ENCODE assay signal across 8 mouse cellular contexts in the genomic region with DNA sequence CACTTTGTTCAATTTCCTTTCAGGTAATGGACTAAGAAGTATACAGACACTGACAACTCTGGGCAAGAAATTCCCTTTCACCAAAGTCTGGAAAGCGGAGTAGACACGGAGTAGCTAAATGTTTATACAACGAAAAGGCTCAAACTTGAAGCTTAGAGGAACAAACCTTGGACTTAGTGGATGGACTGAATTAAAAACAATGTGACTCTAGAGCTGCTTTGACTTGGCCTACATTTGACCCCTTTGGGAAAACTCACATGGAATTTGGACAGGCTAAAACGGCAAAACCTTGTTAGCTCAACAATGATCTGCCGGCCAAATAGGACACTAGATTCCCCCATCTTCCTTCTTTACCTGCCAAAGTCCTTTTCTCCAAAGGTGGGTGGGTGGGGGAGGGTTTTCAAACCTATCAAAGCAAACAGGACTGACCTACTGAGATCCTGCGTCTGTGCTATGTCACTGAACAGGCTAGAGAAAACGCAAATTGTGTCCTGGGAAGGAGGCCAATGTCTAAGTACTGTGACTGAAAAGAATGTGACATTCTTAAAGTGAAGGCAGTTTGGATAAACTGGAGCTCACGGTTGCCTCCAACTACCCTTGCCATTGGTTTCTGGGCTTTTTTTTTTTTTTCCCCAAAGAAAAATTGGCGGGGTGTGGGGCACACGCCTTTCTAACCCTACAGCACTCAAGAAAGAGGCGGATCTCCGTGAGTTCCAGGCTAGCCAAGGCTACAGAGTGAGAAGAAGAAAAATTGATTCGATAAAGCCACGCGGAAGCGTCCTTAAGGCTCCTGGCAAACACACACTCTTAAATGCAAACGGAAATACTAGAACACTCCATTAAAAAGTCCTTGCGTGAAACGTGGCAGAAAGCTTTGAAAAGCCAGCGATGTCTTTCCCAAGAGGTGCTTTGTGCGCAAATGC. TPM values are rescaled to one million over a fixed set of nuclear protein-coding genes. Genes with fewer than 3 reads are reported as not detected.
DNase-seq lines count a peak whose midpoint lies in the region; ATAC-seq lines count a peak whose summit lies in the region.

No protein-coding gene starts in this region.

- H3K9ac ChIP-seq in embryonic facial prominence, embryonic 15.5 days = peak overlapping the region; percentile 73
- peak overlapping the region; percentile 79 for H3K9ac ChIP-seq in liver, embryonic 15.5 days
- peak overlapping the region; percentile 61 for H3K9ac ChIP-seq in stomach, embryonic 15.5 days

- no peak for ATAC-seq in erythroblast, adult 5-6 weeks (replicated peaks; ENCODE audit: low FRiP score, poor library complexity, severe bottlenecking)
- ATAC-seq in embryonic facial prominence, embryonic 15.5 days (ENCODE audit: insufficient number of reproducible peaks, low FRiP score, low TSS enrichment, low read depth) = no peak
- no peak for ATAC-seq in liver, embryonic 15.5 days (ENCODE audit: insufficient read depth)
- no peak for ATAC-seq in stomach, embryonic 15.5 days (ENCODE audit: insufficient read depth, low FRiP score, low read depth)

- H3K27ac ChIP-seq in embryonic facial prominence, embryonic 15.5 days (replicated peaks) = peak overlapping the region; percentile 98
- H3K27ac ChIP-seq in liver, embryonic 15.5 days (replicated peaks) = peak overlapping the region; percentile 86
- peak overlapping the region; percentile 99 for H3K27ac ChIP-seq in stomach, embryonic 15.5 days

- H3K36me3 ChIP-seq in erythroblast, embryonic 14.5 days (ENCODE audit: control insufficient read depth) = peaks cover 17% of the 10 kb centered on the region
- H3K36me3 ChIP-seq in embryonic facial prominence, embryonic 15.5 days = no peaks in the 10 kb centered on the region; the same call in 1 of the 2 replicates
- peaks cover 14% of the 10 kb centered on the region for H3K36me3 ChIP-seq in liver, embryonic 15.5 days (replicated peaks)
- no peaks in the 10 kb centered on the region for H3K36me3 ChIP-seq in stomach, embryonic 15.5 days

- DNase-seq in induced T-regulatory cell, adult 2 months (ENCODE audit: low read depth) = peak; percentile 58
- no peak for DNase-seq in layer of hippocampus, adult 9-10 months (ENCODE audit: low spot score)
- no peak for DNase-seq in layer of hippocampus, adult 18-20 months (ENCODE audit: low spot score in 2 of 2)

- peaks cover 67% of the 10 kb centered on the region for H3K4me1 ChIP-seq in erythroblast, embryonic 14.5 days (ENCODE audit: control insufficient read depth)
- H3K4me1 ChIP-seq in embryonic facial prominence, embryonic 15.5 days = peaks cover 34% of the 10 kb centered on the region
- peaks cover 65% of the 10 kb centered on the region for H3K4me1 ChIP-seq in liver, embryonic 15.5 days (replicated peaks)
- H3K4me1 ChIP-seq in stomach, embryonic 15.5 days = peaks cover 33% of the 10 kb centered on the region

- H3K4me2 ChIP-seq in embryonic facial prominence, embryonic 15.5 days (replicated peaks) = peak overlapping the region; percentile 94
- peak overlapping the region; percentile 97 for H3K4me2 ChIP-seq in liver, embryonic 15.5 days
- H3K4me2 ChIP-seq in stomach, embryonic 15.5 days = peak overlapping the region; percentile 70

- 11% methylated on average over 21 of the region's 21 CpGs for WGBS in embryonic facial prominence, embryonic 15.5 days
- WGBS in liver, embryonic 15.5 days (ENCODE audit: insufficient replicate concordance) = 18% methylated on average over 21 of the region's 21 CpGs
- WGBS in stomach, embryonic 15.5 days = 6% methylated on average over 21 of the region's 21 CpGs

- peak overlapping the region; percentile 92 for H3K4me3 ChIP-seq in erythroblast, embryonic 14.5 days (replicated peaks)
- peak overlapping the region; percentile 73 for H3K4me3 ChIP-seq in embryonic facial prominence, embryonic 15.5 days (replicated peaks)
- H3K4me3 ChIP-seq in liver, embryonic 15.5 days (replicated peaks) = peak overlapping the region; percentile 83
- H3K4me3 ChIP-seq in stomach, embryonic 15.5 days (replicated peaks) = peak overlapping the region; percentile 83

- no peaks in the 10 kb centered on the region for H3K9me3 ChIP-seq in erythroblast, embryonic 14.5 days (ENCODE audit: control insufficient read depth, low read length)
- H3K9me3 ChIP-seq in embryonic facial prominence, embryonic 15.5 days (replicated peaks) = no peaks in the 10 kb centered on the region
- no peaks in the 10 kb centered on the region for H3K9me3 ChIP-seq in liver, embryonic 15.5 days (replicated peaks)
- H3K9me3 ChIP-seq in stomach, embryonic 15.5 days = no peaks in the 10 kb centered on the region

- H3K27me3 ChIP-seq in erythroblast, embryonic 14.5 days (ENCODE audit: control insufficient read depth) = no peaks in the 10 kb centered on the region
- H3K27me3 ChIP-seq in embryonic facial prominence, embryonic 15.5 days = no peaks in the 10 kb centered on the region
- no peaks in the 10 kb centered on the region for H3K27me3 ChIP-seq in liver, embryonic 15.5 days
- no peaks in the 10 kb centered on the region for H3K27me3 ChIP-seq in stomach, embryonic 15.5 days (replicated peaks)

RNA-seq across cellular contexts. Expression of gene Lnx2, which starts 1.0 kb away (rescaled TPM):
- 0.10 and 0.14 TPM in 2 replicates for polyA plus RNA-seq in erythroblast, embryonic 14.5 days (2012)
- total RNA-seq in erythroblast, adult 5-6 weeks (2015; ENCODE audit: low replicate concordance) = 0.84 and 6.5 TPM in 2 replicates
- total RNA-seq in erythroblast, adult 5-6 weeks (2017; ENCODE audit: low replicate concordance) = 1.8 and 2.0 TPM in 2 replicates
- 14.8 and 17.2 TPM in 2 replicates for polyA plus RNA-seq in embryonic facial prominence, embryonic 15.5 days (2015; fragmentation: Nextera tagmentation; extraction: Ambion mirVana)
- 4.7 and 4.9 TPM in 2 replicates for polyA plus RNA-seq in liver, embryonic 15.5 days (2015; fragmentation: Nextera tagmentation; extraction: Ambion mirVana)
- 16.3 and 19.4 TPM in 2 replicates for polyA plus RNA-seq in stomach, embryonic 15.5 days (2015; fragmentation: Nextera tagmentation; extraction: Ambion mirVana)
- total RNA-seq in layer of hippocampus, adult 18-20 months (2021) = 1 to 10 TPM; 5.8 to 5.9 TPM

RNA-seq across cellular contexts. Expression of gene Polr1d, which starts 1.5 kb away (rescaled TPM):
- 6.5 and 6.6 TPM in 2 replicates for polyA plus RNA-seq in erythroblast, embryonic 14.5 days (2012)
- total RNA-seq in erythroblast, adult 5-6 weeks (2015; ENCODE audit: low replicate concordance) = 27.9 and 36.6 TPM in 2 replicates
- total RNA-seq in erythroblast, adult 5-6 weeks (2017; ENCODE audit: low replicate concordance) = 26.9 and 28.7 TPM in 2 replicates
- 139 and 142 TPM in 2 replicates for polyA plus RNA-seq in embryonic facial prominence, embryonic 15.5 days (2015; fragmentation: Nextera tagmentation; extraction: Ambion mirVana)
- polyA plus RNA-seq in liver, embryonic 15.5 days (2015; fragmentation: Nextera tagmentation; extraction: Ambion mirVana) = 62.4 and 68.0 TPM in 2 replicates
- polyA plus RNA-seq in stomach, embryonic 15.5 days (2015; fragmentation: Nextera tagmentation; extraction: Ambion mirVana) = 140 and 146 TPM in 2 replicates
- total RNA-seq in layer of hippocampus, adult 18-20 months (2021) = 10 to 100 TPM; 64.6 to 69.8 TPM
